Mouse (Mus musculus) right cerebral cortex, postnatal 10 days (tissue): ENCODE results near the gene Bace2.

Experiments
- DNase-seq, 2 experiments: peaks; one replicate each; pipeline ENCODE4 v3.0.0; 2021; ENCODE audit warnings: low spot score in 2 of 2

Bace2 gene

GRCm38 (mm10) chr16:97401741-97402140, 45.2 kb downstream of the Bace2 start:
- DNase-seq: no peak

GRCm38 (mm10) chr16:97402213-97402785, 45.8 kb downstream of the Bace2 start:
- DNase-seq: no peak

GRCm38 (mm10) chr16:97405476-97406012, 49.0 kb downstream of the Bace2 start:
- no peak for DNase-seq

GRCm38 (mm10) chr16:97417896-97418542, 61.5 kb downstream of the Bace2 start:
- peak; percentile 72 to 74 for DNase-seq

GRCm38 (mm10) chr16:97418749-97419453, 62.4 kb downstream of the Bace2 start:
- DNase-seq: peak; percentile 75 to 84

GRCm38 (mm10) chr16:97421671-97422070, 65.1 kb downstream of the Bace2 start:
- peak in 1 of 2 experiments; percentile 32 for DNase-seq

GRCm38 (mm10) chr16:97423627-97424026, 67.1 kb downstream of the Bace2 start:
- DNase-seq: no peak

GRCm38 (mm10) chr16:97428026-97428425, 71.5 kb downstream of the Bace2 start:
- DNase-seq: no peak

GRCm38 (mm10) chr16:97430091-97430490, 73.5 kb downstream of the Bace2 start:
- DNase-seq: peak; percentile 25 to 54

GRCm38 (mm10) chr16:97431328-97431727, 74.8 kb downstream of the Bace2 start:
- DNase-seq: peak; percentile 53 to 72

- DNase-seq: no peak
These were observed 77.7 kb downstream of the Bace2 start for GRCm38 (mm10) chr16:97434206-97434605.

GRCm38 (mm10) chr16:97437448-97438056, 81.0 kb downstream of the Bace2 start:
- peak in 1 of 2 experiments; percentile 44 for DNase-seq

GRCm38 (mm10) chr16:97438191-97438590, 81.6 kb downstream of the Bace2 start:
- DNase-seq: peak in 1 of 2 experiments; percentile 35

GRCm38 (mm10) chr16:97441967-97442366, 85.4 kb downstream of the Bace2 start:
- peak in 1 of 2 experiments; percentile 37 for DNase-seq

- peak; percentile 51 to 53 for DNase-seq
These were observed 87.2 kb downstream of the Bace2 start for GRCm38 (mm10) chr16:97443670-97444263.

- no peak for DNase-seq
These were observed 90.8 kb downstream of the Bace2 start for GRCm38 (mm10) chr16:97447386-97447785.

GRCm38 (mm10) chr16:97459831-97460230, 103.3 kb downstream of the Bace2 start:
- no peak for DNase-seq

- no peak for DNase-seq
These were observed 104.7 kb downstream of the Bace2 start for GRCm38 (mm10) chr16:97461271-97461670.

- no peak for DNase-seq
These were observed 106.1 kb downstream of the Bace2 start, which contains the start of gene Mx1 for GRCm38 (mm10) chr16:97462481-97463181. TSS of gene Mx1 (minus strand) at chr16:97462907.

- peak in 1 of 2 experiments; percentile 36 for DNase-seq
These were observed 109.8 kb downstream of the Bace2 start for GRCm38 (mm10) chr16:97466182-97466957.
